Mouse (Mus musculus) gastrocnemius, postnatal 14 days (tissue): ENCODE data around the gene Usp44. TPM values are rescaled to one million over a fixed set of nuclear protein-coding genes. Genes with fewer than 3 reads are reported as not detected.

Experiments
- DNase-seq: peaks from one replicate; pipeline ENCODE4 v3.0.0; 2021; ENCODE audit warnings: mixed read lengths
- intact Hi-C: fragments of 180-260 bp; cut with DNase I; formaldehyde crosslinking; loops from one replicate; pipeline ENCODE4 v1.15.1; 2025; ENCODE audit warnings: low total_unique reads
- total RNA-seq, 2 experiments: library from RNA; stranded (reverse); gene quantifications; 2 replicates each; pipeline ENCODE4 v1.2.3; 2021

Usp44 gene
- total RNA-seq, 2 experiments from 2014 or later = 0.31 to 0.45 TPM

DNA sequence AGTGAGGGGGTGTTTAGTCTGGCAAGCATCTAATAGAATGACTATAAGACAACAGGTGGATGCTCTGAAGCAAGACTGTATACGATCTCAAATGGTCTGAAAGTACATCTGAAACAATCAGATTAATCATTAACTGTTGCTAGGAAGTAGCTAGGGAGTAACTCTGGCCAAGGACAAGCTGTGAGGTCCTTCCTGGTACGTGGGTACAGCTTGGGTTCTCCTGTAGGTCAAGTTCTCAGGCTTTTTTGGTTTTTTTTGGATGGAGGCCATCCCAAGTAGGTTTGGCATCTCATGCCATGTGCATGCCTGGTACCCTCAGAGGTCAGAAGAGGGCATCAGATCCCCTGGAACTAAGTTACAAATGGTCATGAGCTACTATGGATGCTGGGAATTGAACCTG is 67.9 kb downstream of the Usp44 start:
- no peak for DNase-seq
- intact Hi-C loops = no loop called here

DNA sequence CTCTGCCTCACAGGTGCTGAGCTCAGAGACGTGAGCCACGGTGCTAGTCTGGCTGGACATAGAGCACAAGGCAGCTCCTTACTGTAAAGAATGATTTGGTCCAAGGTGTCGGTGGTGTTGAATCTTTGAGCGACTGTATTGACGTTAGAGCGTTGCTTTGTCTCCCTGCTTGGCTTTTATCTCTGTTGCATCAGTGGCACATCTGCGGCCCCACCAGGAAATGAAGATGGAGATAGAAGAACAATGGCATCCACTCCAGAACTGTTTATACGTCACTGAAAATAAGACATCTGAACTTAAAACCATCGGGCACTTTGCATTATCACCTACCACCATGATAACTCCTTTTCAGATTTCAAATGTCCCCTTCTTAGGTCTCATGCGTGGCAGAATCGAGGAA is 68.6 kb downstream of the Usp44 start:
- DNase-seq = no peak
- intact Hi-C loops = no loop called here

DNA sequence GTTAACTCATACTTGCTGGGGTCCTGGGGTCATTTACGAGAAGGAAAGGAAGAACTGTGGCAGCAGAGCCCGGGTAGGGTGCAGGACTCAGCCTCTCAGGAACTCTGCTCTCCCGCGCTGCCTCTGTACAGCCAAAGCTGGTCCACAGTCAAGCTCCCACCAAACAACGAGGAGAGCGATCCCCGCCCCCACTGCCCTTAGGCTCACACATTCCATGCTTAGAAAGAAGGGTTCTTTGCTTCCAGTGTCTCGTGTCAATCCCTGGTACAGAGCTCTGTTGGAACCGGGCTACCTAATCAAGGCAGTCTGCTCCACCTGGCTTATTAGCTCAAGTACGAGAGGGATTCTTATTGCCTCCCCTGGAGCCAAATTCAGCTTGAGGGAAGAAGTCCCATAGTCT is 76.0 kb downstream of the Usp44 start:
- intact Hi-C loops = no loop called here
- DNase-seq = no peak

Other genes starting within 250 kb of the Usp44 start
- gene Snrpf, start 241.8 kb upstream of the Usp44 start, total RNA-seq = 10 to 100 TPM in 1 of 2 experiments, 1 to 10 TPM in 1; 9.9 to 10.4 TPM
- gene Ntn4, start 190.9 kb upstream of the Usp44 start, total RNA-seq = 1 to 10 TPM; 8.9 to 9.3 TPM
- 100 to 1,000 TPM; 159 to 171 TPM for gene Metap2, start 65.5 kb downstream of the Usp44 start, total RNA-seq
- gene Vezt, start 204.3 kb downstream of the Usp44 start, total RNA-seq = 10 to 100 TPM; 20.4 to 21.2 TPM
- gene Fgd6, start 204.4 kb downstream of the Usp44 start, total RNA-seq = 1 to 10 TPM; 2.1 to 2.5 TPM